Mouse (Mus musculus) heart, adult 2 months (tissue): Measurements from ENCODE around the gene Rgs13.

ENCODE experiments used
- CTCF ChIP-seq: fragments of 200-600 bp; IDR thresholded peaks from 2 replicates; pipeline ENCODE4 v1.8.1; 2022; ENCODE audit warnings: antibody characterized with exemption, mild to moderate bottlenecking, moderate library complexity
- EP300 ChIP-seq: fragments of 200-500 bp; IDR thresholded peaks from 2 replicates; pipeline ENCODE4 v1.6.1; 2011; ENCODE audit warnings: low read depth, low read length, control low read depth; ENCODE audit not compliant: insufficient read depth
- POLR2A ChIP-seq: fragments of 200-500 bp; IDR thresholded peaks from 2 replicates; pipeline ENCODE4 v1.6.1; 2011; ENCODE audit warnings: mild to moderate bottlenecking, low read depth, low read length, control low read depth; ENCODE audit not compliant: insufficient read depth

DNA sequence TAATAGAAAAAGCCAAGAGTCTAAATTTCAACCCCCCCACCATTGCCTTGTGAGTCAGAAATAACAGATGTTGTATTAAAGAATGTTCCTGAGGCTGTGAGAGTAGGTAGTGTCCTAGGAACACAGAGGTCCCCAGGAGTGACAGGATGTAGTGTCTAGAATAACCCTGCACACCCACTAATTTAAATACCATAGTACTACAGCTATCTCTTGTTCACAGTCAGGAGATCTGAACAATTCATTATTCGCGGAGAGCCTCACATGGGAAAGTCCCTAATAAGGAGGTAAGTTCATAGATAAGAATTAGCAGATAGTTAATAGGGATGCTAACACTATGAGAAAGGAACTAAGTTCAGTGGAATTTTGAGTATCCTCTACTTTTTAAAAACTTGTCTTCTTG is 10.9 kb downstream of the Rgs13 start:
- TF ChIP-seq CTCF (no peak), POLR2A (no peak), EP300 (no peak)
